Mouse (Mus musculus): ENCODE results near the gene Sp2. TPM values are rescaled to one million over a fixed set of nuclear protein-coding genes. Genes with fewer than 3 reads are reported as not detected.

Gene Sp2
- total RNA-seq (2012; rRNA removed) = 4.5 and 5.4 TPM in 2 replicates

GRCm38 (mm10) chr11:96982859-96983258 lies at the start of gene Sp2:
Gene Sp2, minus strand, starts transcription at chr11:96982959.
- TF ChIP-seq ZC3H11A (IDR thresholded peaks at IDR 0.05; ENCODE audit: borderline replicate concordance, low read depth, low read length) (no peak), HCFC1 (IDR thresholded peaks at IDR 0.05; ENCODE audit: borderline replicate concordance, insufficient read depth, low read length) (no peak), CHD2 (IDR thresholded peaks at IDR 0.05; ENCODE audit: low read depth, low read length) (no peak), MAFK (IDR thresholded peaks at IDR 0.05; ENCODE audit: insufficient read depth, low read depth, low read length) (no peak), ZNF384 (IDR thresholded peaks at IDR 0.05; ENCODE audit: low read depth, low read length) (no peak)
- no peak for DNase-seq (ENCODE audit: low read depth, low spot score)
- peak within 1 kb of the TSS; percentile 29 to 48; a peak in 3 of 4 replicates for H3K4me3 ChIP-seq (ENCODE audit: insufficient read depth in 1 of 2, low read depth in 1 of 2, low read length in 2 of 2, poor library complexity in 1 of 2, severe bottlenecking in 1 of 2)
- no peaks in the 10 kb centered on the region for H3K36me3 ChIP-seq (ENCODE audit: control insufficient read depth, insufficient read depth, low read length, poor library complexity, severe bottlenecking)
- in situ Hi-C loops (cut with MboI; ENCODE audit: low sequenced_read_pairs in 2 of 2, unreplicated experiment in 2 of 2) = no loop called here
- H3K27ac ChIP-seq (ENCODE audit: insufficient read depth, low read depth, low read length, poor library complexity, severe bottlenecking) = no peak within 1 kb of the TSS
- peak within 1 kb of the TSS; percentile 50; the same call in 1 of the 2 replicates for H3K9ac ChIP-seq (ENCODE audit: insufficient read depth, low read depth, low read length, poor library complexity, severe bottlenecking)
- no peaks in the 10 kb centered on the region for H3K9me3 ChIP-seq (ENCODE audit: control insufficient read depth, insufficient read depth, low read depth, low read length)
- peaks cover 11 to 31% of the 10 kb centered on the region in 2 experiments; a peak in 3 of 4 replicates for H3K4me1 ChIP-seq (ENCODE audit: control insufficient read depth in 2 of 2, insufficient read depth in 2 of 2, low read length in 2 of 2, poor library complexity in 1 of 2)

DNA sequence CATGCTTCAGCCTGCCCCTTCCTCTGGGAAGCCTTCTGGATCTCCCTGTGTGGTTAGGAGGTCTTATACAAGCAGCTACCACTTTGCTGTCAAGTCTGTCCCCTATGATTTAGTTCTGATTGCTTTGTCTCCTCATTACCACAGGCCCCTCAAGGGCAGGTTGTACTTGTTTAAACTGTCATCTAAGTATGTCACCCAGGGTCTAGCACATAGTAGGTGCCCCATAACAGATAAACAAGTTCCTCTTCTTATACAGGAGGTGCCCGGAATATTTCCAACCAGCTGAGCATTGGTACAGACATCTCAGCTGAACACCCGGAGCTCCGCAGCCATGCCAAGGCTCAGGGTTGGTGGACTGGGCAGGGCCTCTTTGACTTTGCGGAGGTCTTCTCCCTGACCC lies 49.7 kb upstream of the Sp2 start:
- in situ Hi-C loops (cut with MboI; ENCODE audit: low sequenced_read_pairs in 2 of 2, unreplicated experiment in 2 of 2) = no loop called here
- Histone ChIP-seq H3K9me3 (ENCODE audit: control insufficient read depth, insufficient read depth, low read depth, low read length) (no peaks in the 10 kb centered on the region), H3K4me3 (ENCODE audit: insufficient read depth in 1 of 2, low read depth in 1 of 2, low read length in 2 of 2, poor library complexity in 1 of 2, severe bottlenecking in 1 of 2) (no peak overlapping the region), H3K9ac (ENCODE audit: insufficient read depth, low read depth, low read length, poor library complexity, severe bottlenecking) (no peak overlapping the region), H3K27ac (ENCODE audit: insufficient read depth, low read depth, low read length, poor library complexity, severe bottlenecking) (no peak overlapping the region), H3K36me3 (ENCODE audit: control insufficient read depth, insufficient read depth, low read length, poor library complexity, severe bottlenecking) (peaks cover 4% of the 10 kb centered on the region; the same call in 1 of the 2 replicates), H3K4me1 (ENCODE audit: control insufficient read depth in 2 of 2, insufficient read depth in 2 of 2, low read length in 2 of 2, poor library complexity in 1 of 2) (0 out of 4 replicates have a peak, but pooled peaks cover 0 to 2% of the 10 kb centered on the region in 2 experiments)
- TF ChIP-seq ZNF384 (IDR thresholded peaks at IDR 0.05; ENCODE audit: low read depth, low read length) (no peak), HCFC1 (IDR thresholded peaks at IDR 0.05; ENCODE audit: borderline replicate concordance, insufficient read depth, low read length) (no peak), MAFK (IDR thresholded peaks at IDR 0.05; ENCODE audit: insufficient read depth, low read depth, low read length) (no peak)
- no peak for DNase-seq (ENCODE audit: low read depth, low spot score)

- Histone ChIP-seq H3K4me1 (ENCODE audit: control insufficient read depth in 2 of 2, insufficient read depth in 2 of 2, low read length in 2 of 2, poor library complexity in 1 of 2) (0 out of 4 replicates have a peak, but pooled peaks cover 0 to 2% of the 10 kb centered on the region in 2 experiments), H3K9ac (ENCODE audit: insufficient read depth, low read depth, low read length, poor library complexity, severe bottlenecking) (no peak overlapping the region), H3K27ac (ENCODE audit: insufficient read depth, low read depth, low read length, poor library complexity, severe bottlenecking) (no peak overlapping the region), H3K9me3 (ENCODE audit: control insufficient read depth, insufficient read depth, low read depth, low read length) (no peaks in the 10 kb centered on the region), H3K36me3 (ENCODE audit: control insufficient read depth, insufficient read depth, low read length, poor library complexity, severe bottlenecking) (peaks cover 4% of the 10 kb centered on the region; the same call in 1 of the 2 replicates), H3K4me3 (ENCODE audit: insufficient read depth in 1 of 2, low read depth in 1 of 2, low read length in 2 of 2, poor library complexity in 1 of 2, severe bottlenecking in 1 of 2) (no peak overlapping the region)
- in situ Hi-C loops (cut with MboI; ENCODE audit: low sequenced_read_pairs in 2 of 2, unreplicated experiment in 2 of 2) = no loop called here
- no peak for TF ChIP-seq HCFC1 (IDR thresholded peaks at IDR 0.05; ENCODE audit: borderline replicate concordance, insufficient read depth, low read length)
- no peak for TF ChIP-seq CHD2 (IDR thresholded peaks at IDR 0.05; ENCODE audit: low read depth, low read length)
- no peak for TF ChIP-seq ZC3H11A (IDR thresholded peaks at IDR 0.05; ENCODE audit: borderline replicate concordance, low read depth, low read length)
- TF ChIP-seq ZNF384 (IDR thresholded peaks at IDR 0.05; ENCODE audit: low read depth, low read length) = no peak
- TF ChIP-seq MAFK (IDR thresholded peaks at IDR 0.05; ENCODE audit: insufficient read depth, low read depth, low read length) = no peak
- no peak for DNase-seq (ENCODE audit: low read depth, low spot score)
These were observed 49.2 kb upstream of the Sp2 start for GRCm38 (mm10) chr11:97031977-97032376.

DNA sequence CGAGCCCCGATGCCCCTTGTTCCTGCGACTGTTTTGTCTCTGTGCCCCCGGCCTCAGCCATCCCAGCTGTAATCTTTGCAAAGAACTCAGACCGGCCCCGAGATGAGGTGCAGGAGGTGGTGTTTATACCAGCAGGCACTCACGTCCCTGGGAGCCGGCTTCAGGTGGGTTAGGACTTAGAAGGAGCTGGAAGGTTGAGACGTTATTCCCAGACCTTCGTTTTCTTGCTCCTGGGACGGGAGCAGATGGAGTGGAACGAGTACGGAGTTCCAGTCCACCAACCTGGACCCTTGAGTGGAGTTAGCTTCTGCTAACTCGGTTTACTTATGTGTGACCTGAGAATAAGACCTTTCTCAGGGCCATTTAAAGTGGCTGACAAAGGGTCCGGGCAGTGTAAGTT lies 47.7 kb upstream of the Sp2 start:
- H3K9me3 ChIP-seq (ENCODE audit: control insufficient read depth, insufficient read depth, low read depth, low read length) = no peaks in the 10 kb centered on the region

More for the DNA sequence above, 47.7 kb upstream of the Sp2 start:
- in situ Hi-C loops (cut with MboI; ENCODE audit: low sequenced_read_pairs in 2 of 2, unreplicated experiment in 2 of 2) = no loop called here
- DNase-seq (ENCODE audit: low read depth, low spot score) = no peak
- H3K4me1 ChIP-seq (ENCODE audit: control insufficient read depth in 2 of 2, insufficient read depth in 2 of 2, low read length in 2 of 2, poor library complexity in 1 of 2) = peaks cover under 1 to 2% of the 10 kb centered on the region in 2 experiments; a peak in 1 of 4 replicates
- H3K4me3 ChIP-seq (ENCODE audit: insufficient read depth in 1 of 2, low read depth in 1 of 2, low read length in 2 of 2, poor library complexity in 1 of 2, severe bottlenecking in 1 of 2) = peak overlapping the region; percentile 65 to 69
- TF ChIP-seq ZNF384 (IDR thresholded peaks at IDR 0.05; ENCODE audit: low read depth, low read length) (no peak), HCFC1 (IDR thresholded peaks at IDR 0.05; ENCODE audit: borderline replicate concordance, insufficient read depth, low read length) (no peak), MAFK (IDR thresholded peaks at IDR 0.05; ENCODE audit: insufficient read depth, low read depth, low read length) (no peak), CHD2 (IDR thresholded peaks at IDR 0.05; ENCODE audit: low read depth, low read length) (no peak), ZC3H11A (IDR thresholded peaks at IDR 0.05; ENCODE audit: borderline replicate concordance, low read depth, low read length) (no peak)
- peak overlapping the region; percentile 23; the same call in 1 of the 2 replicates for H3K9ac ChIP-seq (ENCODE audit: insufficient read depth, low read depth, low read length, poor library complexity, severe bottlenecking)
- no peak overlapping the region for H3K27ac ChIP-seq (ENCODE audit: insufficient read depth, low read depth, low read length, poor library complexity, severe bottlenecking)
- H3K36me3 ChIP-seq (ENCODE audit: control insufficient read depth, insufficient read depth, low read length, poor library complexity, severe bottlenecking) = peaks cover 4% of the 10 kb centered on the region; the same call in 1 of the 2 replicates

Data from ES-E14 (cell line).